Mouse (Mus musculus) heart, embryonic 16.5 days (tissue): Measurements from ENCODE around the gene Dcxr. TPM values are rescaled to one million over a fixed set of nuclear protein-coding genes. Genes with fewer than 3 reads are reported as not detected.
A peak's percentile ranks its signal among the peaks of the same experiment; 100 is the strongest.

Source experiments
- ATAC-seq: fragments of 200-750 bp; cut with Nextera tagmentation; replicated peaks from 2 replicates; pipeline ENCODE4 v1.8.0; 2017; ENCODE audit warnings: moderate number of reproducible peaks; ENCODE audit not compliant: insufficient read depth, low FRiP score; ENCODE audit errors: extremely low read depth
- H3K27ac ChIP-seq: fragments of 300-500 bp; sonication (generic); 2 replicates; pipeline ENCODE4 v1.5.1; 2014; ENCODE audit warnings: mild to moderate bottlenecking, low read length, control low read depth, moderate library complexity
- H3K27me3 ChIP-seq: fragments of 300-500 bp; sonication (generic); 2 replicates; pipeline ENCODE4 v1.6.1; 2014; ENCODE audit warnings: low read length, mixed read lengths; ENCODE audit not compliant: control insufficient read depth, insufficient read depth
- H3K36me3 ChIP-seq: fragments of 300-500 bp; sonication (generic); 2 replicates; pipeline ENCODE4 v1.6.1; 2014; ENCODE audit not compliant: control insufficient read depth, insufficient read depth
- H3K4me1 ChIP-seq: fragments of 300-500 bp; sonication (generic); 2 replicates; pipeline ENCODE4 v1.6.1; 2014; ENCODE audit warnings: low read length, mixed read lengths; ENCODE audit not compliant: control insufficient read depth, insufficient read depth
- H3K4me2 ChIP-seq: fragments of 300-500 bp; sonication (generic); 2 replicates; pipeline ENCODE4 v1.6.1; 2014; ENCODE audit warnings: low read depth, mild to moderate bottlenecking, control low read depth, low read length
- H3K4me3 ChIP-seq: fragments of 300-500 bp; sonication (generic); 2 replicates; pipeline ENCODE4 v1.5.1; 2014; ENCODE audit warnings: mild to moderate bottlenecking, control low read depth, low read length
- H3K9ac ChIP-seq: fragments of 300-500 bp; sonication (generic); 2 replicates; pipeline ENCODE4 v1.6.1; 2014; ENCODE audit warnings: low read length, control low read depth
- H3K9me3 ChIP-seq: fragments of 300-500 bp; sonication (generic); replicated peaks from 2 replicates; pipeline ENCODE4 v1.6.1; 2016; ENCODE audit warnings: low read length; ENCODE audit not compliant: control insufficient read depth
- WGBS: fragments of 180-500 bp; shearing (Covaris S2); extraction: QIAGEN DNeasy Blood & Tissue Kit; methylation state at CpG from one replicate; pipeline ENCODE4 v1.1.7; 2014; 5-methylcytosine and 5-hydroxymethylcytosine counted together
- polyA plus RNA-seq: library from polyadenylated mRNA; unstranded; fragments of >200 nt; fragmentation: Nextera tagmentation; extraction: Ambion mirVana; gene quantifications from 2 replicates; pipeline ENCODE4 v1.2.1, GENCODE M21; 2015

The Dcxr gene
- polyA plus RNA-seq, 1 experiment from 2014 or later, result 15.3 TPM

DNA sequence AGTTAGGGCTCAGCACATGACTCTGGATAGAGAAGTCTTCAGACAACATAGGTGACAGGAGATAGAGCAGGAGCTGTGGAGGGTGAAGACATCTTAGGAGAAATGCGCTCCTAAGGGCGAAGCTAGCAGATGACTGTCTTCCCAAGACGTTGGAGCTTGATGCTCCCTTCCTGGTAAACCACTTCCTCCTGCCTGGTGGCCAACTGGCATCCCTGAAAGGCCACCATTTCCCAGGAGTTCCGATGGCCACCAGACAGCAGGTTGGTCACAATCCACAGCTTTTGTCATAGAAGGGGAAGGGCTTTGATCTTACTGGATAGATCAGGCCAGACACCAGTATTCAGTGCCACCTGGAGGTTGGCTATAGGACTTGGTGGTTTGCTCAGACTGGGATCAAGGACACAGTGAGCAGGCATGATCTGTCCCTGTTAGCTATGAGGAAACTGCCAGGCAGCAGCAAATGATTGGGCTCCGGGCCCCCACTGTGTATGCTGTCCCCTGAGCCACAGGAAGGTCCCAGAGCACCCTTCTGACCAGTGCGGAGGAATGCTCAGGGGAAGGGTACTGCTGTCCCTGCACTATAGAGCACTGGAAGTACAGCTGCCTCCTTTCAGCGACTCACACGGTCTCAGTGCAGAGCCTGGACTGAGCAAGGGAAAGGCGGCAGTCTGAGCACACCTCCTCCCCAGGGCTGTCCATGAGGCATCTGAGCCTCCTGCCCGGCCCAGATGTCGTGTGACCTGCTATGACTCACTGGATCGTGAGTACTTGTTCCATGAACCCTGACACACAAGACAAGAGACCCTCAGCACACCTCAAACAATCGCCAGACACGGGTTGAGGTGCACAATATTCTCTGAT, 35.0 kb upstream of the Dcxr start:
- peak; percentile 56; the same call in 1 of the 2 replicates for ATAC-seq
- Histone ChIP-seq H3K4me3 (0 out of 2 replicates have a peak overlapping the region, but pooled peaks have one; percentile 6), H3K9ac (peak overlapping the region; percentile 62), H3K9me3 (peaks cover 22% of the 10 kb centered on the region), H3K36me3 (no peaks in the 10 kb centered on the region), H3K4me2 (peak overlapping the region; percentile 49), H3K27ac (no peak overlapping the region), H3K4me1 (peaks cover 6% of the 10 kb centered on the region), H3K27me3 (0 out of 2 replicates have a peak, but pooled peaks cover 5% of the 10 kb centered on the region)
- WGBS, result 49% methylated on average over 14 of the region's 14 CpGs

DNA sequence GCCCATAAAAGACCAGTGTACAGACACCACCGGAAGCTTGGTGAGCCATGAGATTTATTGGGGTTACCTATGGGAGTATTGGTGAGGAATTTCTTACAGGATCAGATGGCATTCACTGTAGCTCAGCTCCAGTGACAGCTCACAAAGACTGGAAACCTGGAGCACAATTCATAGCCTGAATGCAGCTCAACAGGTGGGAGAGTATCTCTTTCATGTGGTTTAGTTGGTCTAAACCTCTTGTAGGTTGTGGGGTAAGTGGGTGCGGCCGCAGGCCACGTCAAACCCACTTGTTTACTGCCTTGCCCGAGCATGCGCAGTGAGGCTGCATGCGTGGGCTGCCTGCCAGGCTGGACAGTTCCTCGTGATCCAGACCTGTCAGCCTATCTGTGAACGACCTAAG, 33.2 kb upstream of the Dcxr start:
- Histone ChIP-seq H3K36me3 (no peaks in the 10 kb centered on the region), H3K27ac (no peak overlapping the region), H3K4me2 (no peak overlapping the region), H3K27me3 (no peaks in the 10 kb centered on the region), H3K4me3 (no peak overlapping the region), H3K9me3 (peaks cover 25% of the 10 kb centered on the region), H3K4me1 (peaks cover 6% of the 10 kb centered on the region), H3K9ac (no peak overlapping the region)
- 74% methylated on average over 9 of the region's 9 CpGs for WGBS
- ATAC-seq, result no peak

DNA sequence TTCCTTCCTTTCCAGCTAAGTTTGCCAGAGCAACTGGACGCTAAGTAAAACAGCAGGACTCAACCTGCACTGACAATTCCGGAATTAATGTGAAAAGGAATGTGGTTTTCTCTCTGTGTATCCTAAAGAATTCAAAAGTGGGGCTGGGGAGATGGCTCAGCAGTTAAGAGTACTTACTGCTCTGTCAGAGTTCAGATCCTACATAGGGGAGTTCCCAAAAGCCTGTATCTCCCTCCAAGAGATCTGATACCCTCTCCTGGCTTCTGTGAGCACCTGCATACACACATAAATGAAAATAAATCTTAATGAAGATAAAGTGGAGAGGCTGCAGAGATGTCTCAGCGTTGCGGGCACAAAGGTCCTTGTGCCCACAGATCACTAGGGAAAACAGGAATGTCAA, 24.5 kb upstream of the Dcxr start:
- no peak overlapping the region for H3K9ac ChIP-seq
- no peak for ATAC-seq
- no peak overlapping the region for H3K4me2 ChIP-seq
- no peaks in the 10 kb centered on the region for H3K36me3 ChIP-seq
- 58% methylated on average over 4 of the region's 4 CpGs for whole genome bisulfite sequencing
- H3K27ac ChIP-seq, result no peak overlapping the region
- H3K27me3 ChIP-seq, result no peaks in the 10 kb centered on the region
- no peaks in the 10 kb centered on the region for H3K4me1 ChIP-seq
- H3K4me3 ChIP-seq, result no peak overlapping the region
- H3K9me3 ChIP-seq, result no peaks in the 10 kb centered on the region

DNA sequence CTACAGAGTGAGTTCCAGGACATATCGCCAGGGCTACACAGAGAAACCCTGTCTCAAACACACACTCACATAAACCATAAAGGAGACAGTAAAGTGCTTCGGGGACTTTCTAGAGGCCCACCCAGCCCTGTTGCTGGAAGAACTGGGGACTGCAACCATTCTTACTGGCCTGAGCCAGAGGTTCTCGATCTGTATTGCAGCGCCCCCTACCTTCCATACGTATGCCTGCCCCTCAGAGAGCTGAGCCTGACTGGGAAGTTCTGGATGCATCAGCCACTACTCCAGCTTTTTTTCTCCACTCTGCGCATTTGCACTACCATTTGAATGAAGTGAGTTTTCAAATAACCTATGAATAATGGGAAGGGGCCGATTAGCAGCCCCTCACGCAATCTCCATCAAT, 22.3 kb upstream of the Dcxr start:
- Histone ChIP-seq H3K27me3 (no peaks in the 10 kb centered on the region), H3K4me3 (no peak overlapping the region), H3K4me1 (no peaks in the 10 kb centered on the region), H3K36me3 (no peaks in the 10 kb centered on the region), H3K27ac (no peak overlapping the region), H3K9ac (no peak overlapping the region), H3K9me3 (no peaks in the 10 kb centered on the region), H3K4me2 (no peak overlapping the region)
- 47% methylated on average over 8 of the region's 8 CpGs for WGBS
- no peak for ATAC-seq

DNA sequence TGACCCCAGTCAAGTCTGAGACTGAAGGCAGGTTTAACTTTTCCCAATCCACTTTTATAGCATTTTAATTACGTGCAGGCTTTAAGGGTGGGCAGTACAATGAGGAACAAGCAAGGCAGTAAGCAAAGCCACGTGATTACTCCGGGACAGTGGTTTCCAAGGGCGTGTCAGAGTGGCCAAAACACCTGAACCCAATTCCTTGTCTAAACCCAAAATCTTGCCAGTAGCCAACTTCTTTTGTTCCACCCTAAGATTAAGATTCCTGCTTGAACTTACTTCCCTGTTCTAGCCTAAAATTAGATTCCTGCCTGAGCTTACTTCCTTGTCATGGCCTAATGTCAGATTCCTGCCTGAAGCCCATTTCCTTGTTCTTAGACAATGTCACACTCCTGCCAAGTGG, 20.9 kb upstream of the Dcxr start:
- Histone ChIP-seq H3K27me3 (no peaks in the 10 kb centered on the region), H3K9ac (no peak overlapping the region), H3K27ac (no peak overlapping the region), H3K9me3 (no peaks in the 10 kb centered on the region), H3K4me2 (no peak overlapping the region), H3K36me3 (no peaks in the 10 kb centered on the region), H3K4me3 (no peak overlapping the region), H3K4me1 (no peaks in the 10 kb centered on the region)
- 77% methylated on average over 4 of the region's 4 CpGs for WGBS
- ATAC-seq, result no peak

DNA sequence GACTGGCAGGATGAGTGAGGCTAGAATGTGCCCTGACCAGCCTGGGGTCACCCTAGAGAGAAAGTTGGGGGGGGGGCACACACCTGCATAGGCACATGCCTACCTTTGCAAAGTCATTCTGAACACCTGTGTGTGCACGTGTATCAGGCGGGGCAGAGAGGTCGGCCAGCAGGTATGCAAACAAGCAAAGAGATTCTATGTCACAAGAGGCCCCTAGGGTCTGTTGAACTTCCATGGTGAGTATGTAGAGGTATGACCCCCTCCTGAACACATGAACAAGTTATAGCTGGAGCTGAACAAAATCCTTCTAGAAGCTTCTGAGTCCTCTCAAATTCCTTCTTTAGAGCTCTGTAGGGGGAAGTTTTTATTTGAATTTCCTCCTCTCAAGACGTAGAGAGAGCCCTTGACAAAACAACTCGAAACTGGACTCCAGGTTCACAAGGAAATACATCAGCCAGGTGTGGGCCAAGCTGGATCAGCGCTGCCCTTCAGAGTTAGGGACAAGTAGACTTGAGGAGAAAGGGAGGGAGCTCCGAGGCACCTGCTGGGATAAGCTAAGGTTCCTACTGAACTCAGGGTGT, 17.1 kb upstream of the Dcxr start:
- Histone ChIP-seq H3K27ac (no peak overlapping the region), H3K36me3 (no peaks in the 10 kb centered on the region), H3K9me3 (no peaks in the 10 kb centered on the region), H3K4me2 (no peak overlapping the region), H3K9ac (no peak overlapping the region), H3K4me3 (no peak overlapping the region), H3K27me3 (no peaks in the 10 kb centered on the region), H3K4me1 (no peaks in the 10 kb centered on the region)
- 65% methylated on average over 7 of the region's 7 CpGs for WGBS
- no peak for ATAC-seq

DNA sequence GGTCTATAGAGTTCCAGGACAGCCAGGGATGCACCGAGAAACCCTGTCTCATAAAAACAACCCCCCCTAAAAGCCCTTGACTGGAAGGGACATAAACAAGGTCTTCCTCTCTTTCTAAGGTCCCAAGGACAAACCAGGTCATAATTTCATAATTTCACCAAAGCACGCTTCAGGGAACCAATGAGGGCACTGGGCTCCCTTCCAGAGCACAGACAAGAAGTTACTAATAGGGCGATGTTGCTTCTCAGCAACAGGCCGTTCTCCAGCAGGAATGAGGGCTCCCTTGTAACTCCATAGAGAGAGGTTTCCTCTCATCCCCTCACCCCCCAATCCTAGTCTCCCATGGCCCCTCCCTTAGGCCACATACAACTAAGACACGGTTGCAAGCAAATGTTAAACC, 13.9 kb upstream of the Dcxr start:
- Histone ChIP-seq H3K27me3 (no peaks in the 10 kb centered on the region), H3K27ac (no peak overlapping the region), H3K4me3 (no peak overlapping the region), H3K9ac (no peak overlapping the region), H3K4me1 (no peaks in the 10 kb centered on the region), H3K9me3 (no peaks in the 10 kb centered on the region), H3K36me3 (no peaks in the 10 kb centered on the region), H3K4me2 (no peak overlapping the region)
- ATAC-seq, result no peak
- 85% methylated on average over 5 of the region's 5 CpGs for WGBS

DNA sequence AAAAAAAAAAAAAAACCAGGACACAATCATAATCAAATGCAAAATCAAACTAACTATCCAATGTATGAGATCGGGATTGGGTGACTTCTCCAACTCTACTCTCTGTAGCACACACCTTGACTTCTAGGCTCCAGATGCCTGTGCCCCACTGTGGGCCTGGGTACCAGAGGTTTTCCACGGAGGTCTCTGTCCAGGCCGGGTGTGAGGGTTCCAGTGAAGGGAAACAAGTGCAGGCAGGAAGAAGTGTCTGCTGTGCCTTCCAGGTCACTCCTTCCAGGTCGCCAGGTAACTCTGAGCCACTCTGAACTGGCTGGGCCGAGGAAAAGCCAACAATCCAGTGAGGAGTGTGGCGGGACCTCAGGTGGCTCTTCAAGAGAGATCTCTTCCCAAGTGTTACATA, 9.3 kb upstream of the Dcxr start:
- H3K36me3 ChIP-seq, result no peaks in the 10 kb centered on the region
- no peak overlapping the region for H3K9ac ChIP-seq
- H3K27ac ChIP-seq, result no peak overlapping the region
- peaks cover 2% of the 10 kb centered on the region; the same call in 1 of the 2 replicates for H3K4me1 ChIP-seq
- H3K4me3 ChIP-seq, result no peak overlapping the region
- WGBS, result 67% methylated on average over 6 of the region's 6 CpGs
- H3K9me3 ChIP-seq, result no peaks in the 10 kb centered on the region
- ATAC-seq, result no peak
- H3K27me3 ChIP-seq, result no peaks in the 10 kb centered on the region
- H3K4me2 ChIP-seq, result no peak overlapping the region

DNA sequence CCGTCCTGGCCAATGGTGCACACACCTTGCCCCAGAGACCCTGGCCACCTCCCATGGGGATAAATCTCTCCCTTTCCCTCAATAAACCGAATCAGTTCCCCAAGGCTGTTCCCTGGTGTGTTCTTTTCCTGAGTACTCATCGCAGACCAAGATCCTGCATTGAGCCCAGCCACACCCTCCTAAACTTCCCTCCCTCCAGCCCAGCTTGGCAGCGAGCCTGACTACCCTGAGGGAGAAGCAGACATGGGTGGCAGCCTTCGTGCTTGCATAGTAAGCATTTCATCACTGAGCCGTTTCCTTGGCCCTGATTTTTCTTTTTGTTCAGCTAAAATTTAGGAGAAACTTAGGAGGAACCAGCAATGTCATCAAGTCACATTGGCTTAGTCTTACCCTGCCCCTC, 6.4 kb upstream of the Dcxr start:
- H3K27ac ChIP-seq, result no peak overlapping the region
- H3K36me3 ChIP-seq, result no peaks in the 10 kb centered on the region
- H3K9ac ChIP-seq, result no peak overlapping the region
- peaks cover 2% of the 10 kb centered on the region; the same call in 1 of the 2 replicates for H3K4me1 ChIP-seq
- H3K9me3 ChIP-seq, result no peaks in the 10 kb centered on the region
- H3K27me3 ChIP-seq, result no peaks in the 10 kb centered on the region
- no peak for ATAC-seq
- no peak overlapping the region for H3K4me3 ChIP-seq
- WGBS, result 43% methylated on average over 6 of the region's 6 CpGs
- no peak overlapping the region for H3K4me2 ChIP-seq
